Mouse (Mus musculus) liver, embryonic 14.5 days (tissue): ENCODE results near the gene Ranbp9.

Source experiments
- CTCF ChIP-seq: IDR thresholded peaks from 2 replicates; pipeline ENCODE4 v1.5.1; 2016; ENCODE audit warnings: antibody characterized with exemption, low read depth, control low read depth
- EP300 ChIP-seq: IDR thresholded peaks from 2 replicates; pipeline ENCODE4 v1.6.1; 2016; ENCODE audit warnings: antibody characterized with exemption, low read depth

GRCm38 (mm10) chr13:43397700-43398296 lies 83.3 kb downstream of the Ranbp9 start:
- TF ChIP-seq CTCF = no peak
- no peak for TF ChIP-seq EP300
